Mouse (Mus musculus) C2C12 (cell line): ENCODE results near the gene Stxbp5l.

ENCODE experiments used
- CTCF ChIP-seq: IDR thresholded peaks from one replicate; pipeline ENCODE4 v1.5.1; 2011; ENCODE audit not compliant: control insufficient read depth, insufficient read depth, insufficient read length
- FOSL1 ChIP-seq: IDR thresholded peaks from one replicate; pipeline ENCODE4 v1.8.0; 2011; ENCODE audit warnings: mild to moderate bottlenecking, low read length; ENCODE audit not compliant: poor library complexity, insufficient read depth, severe bottlenecking
- MAX ChIP-seq: IDR thresholded peaks from one replicate; pipeline ENCODE4 v1.6.1; 2011; ENCODE audit warnings: mild to moderate bottlenecking, control low read depth
- MYOD1 ChIP-seq: IDR thresholded peaks from one replicate; pipeline ENCODE4 v1.6.1; 2011; ENCODE audit warnings: low read depth; ENCODE audit not compliant: control insufficient read depth, insufficient read length
- MYOG ChIP-seq: IDR thresholded peaks from one replicate; pipeline ENCODE4 v1.6.1; 2011; ENCODE audit not compliant: control insufficient read depth, insufficient read length; ENCODE audit errors: extremely low read depth
- USF1 ChIP-seq: IDR thresholded peaks from one replicate; pipeline ENCODE4 v1.6.1; 2011; ENCODE audit warnings: low read depth, mild to moderate bottlenecking, control low read depth, moderate library complexity

- TF ChIP-seq MAX (no peak), FOSL1 (no peak), MYOG (no peak), CTCF (no peak), USF1 (no peak), MYOD1 (no peak)
Observed at GRCm38 (mm10) chr16:37425434-37425833, 40.7 kb upstream of the Stxbp5l start.
